Mouse (Mus musculus): Measurements from ENCODE around the gene Gm13290. TPM values are rescaled to one million over a fixed set of nuclear protein-coding genes. Genes with fewer than 3 reads are reported as not detected.

The Gm13290 gene
- polyA plus RNA-seq, 1 experiment from 2014 or later: not detected

Other genes with a start within 250 kb of the Gm13290 start
- not detected in 2 replicates for gene Ifna15, start 215.6 kb upstream of the Gm13290 start, polyA plus RNA-seq (2014; fragmentation: Nextera tagmentation; extraction: Ambion mirVana)
- not detected in 2 replicates for gene Ifna14, start 202.0 kb upstream of the Gm13290 start, polyA plus RNA-seq (2014; fragmentation: Nextera tagmentation; extraction: Ambion mirVana)
- not detected in 2 replicates for gene Ifna9, start 181.4 kb upstream of the Gm13290 start, polyA plus RNA-seq (2014; fragmentation: Nextera tagmentation; extraction: Ambion mirVana)
- not detected in 2 replicates for gene Ifna12, start 170.5 kb upstream of the Gm13290 start, polyA plus RNA-seq (2014; fragmentation: Nextera tagmentation; extraction: Ambion mirVana)
- not detected in 2 replicates for gene C87499, start 139.4 kb upstream of the Gm13290 start, polyA plus RNA-seq (2014; fragmentation: Nextera tagmentation; extraction: Ambion mirVana)
- gene Ifna13, start 129.4 kb upstream of the Gm13290 start, polyA plus RNA-seq (2014; fragmentation: Nextera tagmentation; extraction: Ambion mirVana): not detected in 2 replicates
- not detected in 2 replicates for gene Ifna16, start 96.9 kb upstream of the Gm13290 start, polyA plus RNA-seq (2014; fragmentation: Nextera tagmentation; extraction: Ambion mirVana)
- not detected in 2 replicates for gene Ifna2, start 89.9 kb upstream of the Gm13290 start, polyA plus RNA-seq (2014; fragmentation: Nextera tagmentation; extraction: Ambion mirVana)
- not detected in 2 replicates for gene Ifnab, start 82.5 kb upstream of the Gm13290 start, polyA plus RNA-seq (2014; fragmentation: Nextera tagmentation; extraction: Ambion mirVana)
- 1.6 and 2.6 TPM in 2 replicates for gene Gm26566, start 52.0 kb upstream of the Gm13290 start, polyA plus RNA-seq (2014; fragmentation: Nextera tagmentation; extraction: Ambion mirVana)
- gene Klhl9, start 51.4 kb upstream of the Gm13290 start, polyA plus RNA-seq (2014; fragmentation: Nextera tagmentation; extraction: Ambion mirVana): 129 and 164 TPM in 2 replicates
- not detected in 2 replicates for gene Gm13271, start 19.0 kb upstream of the Gm13290 start, polyA plus RNA-seq (2014; fragmentation: Nextera tagmentation; extraction: Ambion mirVana)
- not detected in 2 replicates for gene Gm13283, start 13.7 kb upstream of the Gm13290 start, polyA plus RNA-seq (2014; fragmentation: Nextera tagmentation; extraction: Ambion mirVana)
- gene Gm13289, start 3.1 kb downstream of the Gm13290 start, polyA plus RNA-seq (2014; fragmentation: Nextera tagmentation; extraction: Ambion mirVana): not detected in 2 replicates
- gene Gm13272, start 6.0 kb downstream of the Gm13290 start, polyA plus RNA-seq (2014; fragmentation: Nextera tagmentation; extraction: Ambion mirVana): not detected in 2 replicates
- not detected in 2 replicates for gene Ifnz, start 8.3 kb downstream of the Gm13290 start, polyA plus RNA-seq (2014; fragmentation: Nextera tagmentation; extraction: Ambion mirVana)
- not detected in 2 replicates for gene Gm13276, start 11.9 kb downstream of the Gm13290 start, polyA plus RNA-seq (2014; fragmentation: Nextera tagmentation; extraction: Ambion mirVana)
- not detected in 2 replicates for gene Gm13277, start 14.8 kb downstream of the Gm13290 start, polyA plus RNA-seq (2014; fragmentation: Nextera tagmentation; extraction: Ambion mirVana)
- not detected in 2 replicates for gene Gm13278, start 17.7 kb downstream of the Gm13290 start, polyA plus RNA-seq (2014; fragmentation: Nextera tagmentation; extraction: Ambion mirVana)
- not detected in 2 replicates for gene Gm13275, start 20.7 kb downstream of the Gm13290 start, polyA plus RNA-seq (2014; fragmentation: Nextera tagmentation; extraction: Ambion mirVana)
- not detected in 2 replicates for gene Gm13279, start 23.6 kb downstream of the Gm13290 start, polyA plus RNA-seq (2014; fragmentation: Nextera tagmentation; extraction: Ambion mirVana)
- not detected in 2 replicates for gene Gm13285, start 25.8 kb downstream of the Gm13290 start, polyA plus RNA-seq (2014; fragmentation: Nextera tagmentation; extraction: Ambion mirVana)
- gene Gm13287, start 29.4 kb downstream of the Gm13290 start, polyA plus RNA-seq (2014; fragmentation: Nextera tagmentation; extraction: Ambion mirVana): not detected in 2 replicates
- not detected in 2 replicates for gene Gm13288, start 31.7 kb downstream of the Gm13290 start, polyA plus RNA-seq (2014; fragmentation: Nextera tagmentation; extraction: Ambion mirVana)
- not detected in 2 replicates for gene Ifna7, start 42.4 kb downstream of the Gm13290 start, polyA plus RNA-seq (2014; fragmentation: Nextera tagmentation; extraction: Ambion mirVana)
- gene Ifna11, start 46.1 kb downstream of the Gm13290 start, polyA plus RNA-seq (2014; fragmentation: Nextera tagmentation; extraction: Ambion mirVana): not detected in 2 replicates
- not detected in 2 replicates for gene Ifna6, start 53.6 kb downstream of the Gm13290 start, polyA plus RNA-seq (2014; fragmentation: Nextera tagmentation; extraction: Ambion mirVana)
- gene Ifna5, start 61.7 kb downstream of the Gm13290 start, polyA plus RNA-seq (2014; fragmentation: Nextera tagmentation; extraction: Ambion mirVana): not detected in 2 replicates
- not detected in 2 replicates for gene Ifna4, start 68.0 kb downstream of the Gm13290 start, polyA plus RNA-seq (2014; fragmentation: Nextera tagmentation; extraction: Ambion mirVana)
- gene Ifna1, start 76.3 kb downstream of the Gm13290 start, polyA plus RNA-seq (2014; fragmentation: Nextera tagmentation; extraction: Ambion mirVana): not detected in 2 replicates
- gene Ifne, start 106.4 kb downstream of the Gm13290 start, polyA plus RNA-seq (2014; fragmentation: Nextera tagmentation; extraction: Ambion mirVana): not detected in 2 replicates

All from neural tube, embryonic 14.5 days (tissue).